Mouse (Mus musculus) embryo, embryonic 10 days (tissue): ENCODE results near the gene Zfp12.
"Not testable (repeated sequence)": the region's sequence is repeated elsewhere in the genome, so short reads cannot be mapped to it uniquely, and the experiment has no call there.

Experiments used
- DNase-seq: peaks from one replicate; pipeline ENCODE4 v3.0.0-alpha.2; 2015; ENCODE audit warnings: low spot score

Gene Zfp12

DNA sequence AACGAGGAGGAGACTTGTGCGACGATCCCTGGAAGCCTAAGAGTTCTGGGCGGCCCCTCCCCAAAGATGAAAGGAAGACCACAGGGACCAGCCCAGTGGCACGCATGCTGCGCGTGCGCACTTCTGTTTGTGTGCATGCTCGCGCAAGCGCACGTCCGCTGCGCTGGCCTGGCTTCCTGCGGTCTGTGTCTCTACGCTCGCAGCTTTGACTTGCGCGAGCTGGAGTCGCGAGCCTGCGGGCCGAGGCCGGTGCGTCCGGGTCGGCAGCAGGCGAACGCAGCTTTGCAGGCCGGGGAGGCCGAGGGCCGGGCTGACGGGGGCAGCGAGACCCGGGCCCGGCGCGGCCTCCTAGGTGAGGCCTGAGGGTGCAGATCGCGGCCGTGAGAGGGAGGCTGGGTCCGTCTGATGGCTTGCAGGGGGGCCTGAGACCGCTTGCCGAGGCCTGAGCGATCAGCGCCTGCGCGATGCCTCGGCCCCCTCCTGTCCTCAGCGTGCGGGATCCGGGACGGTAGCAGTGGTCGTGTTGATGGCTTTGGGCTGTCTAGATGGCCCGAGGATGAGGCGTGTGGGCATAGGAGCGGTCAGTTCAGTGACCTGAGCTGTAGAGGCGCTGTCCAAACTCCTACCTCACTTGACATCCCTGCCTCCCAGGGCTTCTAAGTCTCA lies at the start of gene Zfp12:
TSS of gene Zfp12 (plus strand) at position 136 of the 666 bp plus-strand sequence.
- DNase-seq = peak; percentile 99

DNA sequence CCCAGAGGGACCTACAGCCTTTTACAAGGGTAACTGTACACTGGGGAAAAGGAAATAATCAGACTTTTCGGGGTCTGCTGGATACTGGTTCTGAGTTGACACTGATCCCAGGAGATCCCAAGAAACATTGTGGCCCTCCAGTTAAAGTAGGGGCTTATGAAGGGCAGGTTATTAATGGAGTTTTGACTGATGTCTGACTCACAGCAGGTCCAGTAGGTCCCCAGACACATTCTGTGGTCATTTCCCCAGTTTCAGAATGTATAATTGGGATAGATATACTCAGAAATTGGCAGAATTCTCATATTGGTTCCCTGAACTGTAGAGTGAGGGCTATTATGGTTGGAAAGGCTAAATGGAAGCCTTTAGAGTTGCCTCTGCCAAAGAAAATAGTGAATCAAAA lies 46.9 kb upstream of the Zfp12 start:
- not testable (repeated sequence) for DNase-seq

DNA sequence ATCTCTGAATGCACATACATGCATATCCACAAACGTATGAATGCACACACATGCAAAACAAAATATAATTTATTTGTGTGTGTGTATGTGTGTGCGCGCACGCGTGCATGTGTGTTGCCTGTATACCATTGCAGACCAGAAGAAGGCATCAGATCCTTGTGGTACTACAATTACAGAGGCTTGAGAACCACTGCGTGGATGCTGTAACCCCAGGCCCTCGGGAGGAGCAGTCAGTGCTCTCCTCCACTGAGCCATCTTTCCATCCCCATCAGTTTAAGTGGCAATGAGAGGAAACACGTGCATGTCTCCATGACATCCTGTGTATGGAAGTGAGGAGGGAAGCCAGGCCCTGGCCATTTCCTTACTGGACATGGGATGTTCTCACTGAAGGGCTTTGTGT lies 42.2 kb upstream of the Zfp12 start:
- no peak for DNase-seq

DNA sequence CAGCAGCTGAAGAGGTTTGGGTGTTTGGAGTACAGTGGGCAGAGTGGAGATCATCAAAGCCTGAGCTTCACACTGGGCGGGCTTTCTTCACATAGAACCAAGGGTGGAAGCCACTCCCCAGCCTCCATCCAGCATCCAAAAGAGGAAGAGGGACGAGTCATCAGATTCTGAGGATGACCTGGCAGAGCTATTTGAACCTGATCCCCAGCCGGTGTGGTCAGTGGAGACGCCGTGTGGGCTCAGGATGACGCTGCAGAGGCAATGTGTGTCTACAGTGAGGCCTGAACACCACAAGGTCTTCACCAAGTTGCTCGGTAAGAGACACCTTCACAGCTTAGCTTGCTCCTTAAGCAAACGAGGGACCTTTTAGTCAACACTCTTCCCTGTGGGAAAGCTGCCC lies 40.2 kb upstream of the Zfp12 start:
- DNase-seq = not testable (repeated sequence)

DNA sequence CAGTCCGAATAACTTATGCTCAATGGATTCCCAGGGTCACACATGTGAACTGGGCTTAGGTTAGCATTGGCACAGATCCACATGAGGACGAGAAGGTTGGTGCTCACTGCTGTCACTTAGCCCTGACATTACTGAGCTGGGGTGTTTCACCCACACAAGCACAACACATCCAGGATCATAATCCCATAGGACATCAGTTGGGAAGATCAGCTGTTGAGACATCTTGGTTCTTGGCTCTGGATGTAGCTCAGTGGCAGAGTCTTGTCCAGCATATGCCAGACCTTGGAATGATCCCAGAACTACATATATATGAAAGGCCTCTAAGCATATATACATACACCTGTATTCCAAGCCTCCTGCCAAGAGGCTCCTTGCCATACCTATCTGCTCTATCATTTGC lies 39.8 kb upstream of the Zfp12 start:
- DNase-seq = no peak

DNA sequence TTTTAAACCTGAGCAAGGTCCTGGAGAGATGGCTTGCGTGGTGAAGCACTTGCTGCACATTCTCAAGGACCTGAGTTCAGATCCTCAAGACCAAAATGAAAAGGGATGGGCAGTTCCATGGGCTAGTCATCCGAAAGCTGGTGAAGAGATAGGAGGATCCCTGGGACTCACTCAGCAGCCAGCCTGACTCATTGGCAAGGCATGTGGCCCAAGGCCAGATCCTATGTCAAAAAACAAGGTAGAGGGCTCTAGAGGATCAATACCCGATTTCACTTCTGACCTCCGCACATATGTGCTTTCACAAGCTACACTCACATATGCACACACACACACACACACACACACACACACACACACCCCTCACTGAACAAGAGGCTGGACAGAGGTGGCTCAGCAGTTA lies 38.5 kb upstream of the Zfp12 start:
- no peak for DNase-seq

DNA sequence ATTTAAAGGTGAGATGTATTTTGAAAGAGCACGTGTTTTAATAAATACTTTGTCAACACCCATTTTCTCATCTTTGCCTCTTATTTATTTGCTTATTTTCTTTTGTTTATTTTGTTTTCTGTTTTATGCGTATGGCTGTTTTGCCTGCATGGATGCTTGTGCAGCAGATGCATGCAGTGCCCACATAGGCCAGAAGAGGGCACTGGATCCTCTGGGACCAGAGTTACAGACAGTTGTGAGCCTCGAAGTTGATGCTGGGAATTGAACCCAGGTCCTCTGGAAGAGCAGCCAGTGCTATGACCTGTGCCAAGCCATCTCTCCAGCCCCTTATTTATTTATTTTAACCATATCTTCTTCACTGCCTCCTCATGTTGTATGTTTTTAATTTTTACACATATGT lies 29.9 kb upstream of the Zfp12 start:
- DNase-seq = no peak

DNA sequence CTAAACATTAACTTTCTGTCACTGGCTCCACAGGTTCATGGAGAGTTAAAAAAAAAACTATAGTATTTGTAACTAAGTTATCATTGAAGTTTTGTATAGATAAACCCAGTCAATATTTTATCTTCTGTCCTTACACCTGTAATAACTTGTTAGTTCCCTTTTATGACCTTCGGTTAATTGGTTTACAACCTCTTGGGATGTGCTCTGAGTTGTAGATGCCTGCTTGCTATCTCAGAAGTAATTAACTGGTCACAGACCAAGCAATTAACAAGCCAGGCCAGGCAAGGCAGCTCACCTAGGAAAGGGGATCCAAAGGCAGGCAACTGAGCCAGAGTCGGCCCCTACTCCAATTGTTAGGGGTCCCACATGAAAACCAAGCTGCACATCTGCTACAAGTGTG lies 21.1 kb upstream of the Zfp12 start:
- no peak for DNase-seq

DNA sequence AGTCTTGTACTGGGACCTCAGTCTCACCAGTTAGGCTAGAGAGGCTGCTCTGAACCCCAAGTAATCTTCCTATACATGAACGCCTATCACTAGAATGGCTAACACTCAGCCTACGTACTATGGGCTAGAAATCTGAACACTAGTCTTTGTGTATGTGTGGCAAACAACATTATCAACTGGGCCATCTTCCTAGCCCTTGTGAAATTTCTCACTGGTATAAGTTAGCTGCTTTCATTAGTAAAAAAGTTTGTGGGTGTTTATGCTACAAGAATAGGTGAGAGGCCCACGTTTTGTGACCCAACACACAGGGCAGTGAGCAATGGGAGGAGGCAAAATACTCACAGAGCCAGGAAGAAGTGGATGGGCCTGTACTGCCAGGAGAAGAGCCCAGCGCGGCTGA lies 14.0 kb upstream of the Zfp12 start:
- DNase-seq = no peak

DNA sequence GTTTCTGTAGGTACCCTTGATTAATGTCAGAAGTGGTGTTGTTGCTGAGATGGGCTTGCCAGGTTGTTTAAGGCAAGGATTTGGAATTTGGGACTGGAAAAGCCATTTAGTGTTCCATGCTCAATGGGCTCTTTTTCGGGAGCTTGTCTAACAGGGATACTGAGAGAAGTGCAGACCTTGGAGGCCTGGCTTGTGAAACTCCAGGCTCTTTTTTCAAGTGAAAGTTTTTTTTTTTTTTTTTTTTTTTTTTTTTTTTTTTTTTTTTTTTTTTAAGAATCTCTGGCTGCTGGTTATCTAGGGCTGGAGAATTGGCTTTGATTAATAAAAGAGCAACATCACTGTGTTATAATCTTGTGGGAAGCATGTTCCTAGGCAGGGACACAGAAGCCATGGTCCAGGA lies 12.7 kb upstream of the Zfp12 start:
- DNase-seq = no peak

DNA sequence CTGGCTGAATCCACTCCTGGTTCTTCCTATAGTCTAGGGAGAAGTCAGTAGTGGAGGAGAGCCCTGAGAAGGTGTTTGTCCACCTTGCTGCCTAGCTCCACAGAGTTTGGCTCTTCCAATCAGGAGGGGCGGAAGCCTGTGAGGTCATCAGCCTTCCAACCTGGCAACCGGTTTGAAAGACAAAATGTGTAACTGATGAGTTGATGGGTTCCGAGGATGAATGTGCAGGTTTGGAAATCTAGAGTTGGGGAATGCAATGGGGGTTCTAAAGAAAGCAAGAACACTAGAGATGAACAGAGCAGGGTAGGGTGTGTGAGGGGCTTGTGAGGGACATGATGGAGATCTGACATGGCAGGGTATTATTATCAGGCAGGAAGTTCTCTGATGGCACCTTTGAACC lies 8.2 kb upstream of the Zfp12 start, which contains the start of gene Spdye4a:
TSS of gene Spdye4a (minus strand) at position 101 of the 400 bp plus-strand sequence.
- no peak for DNase-seq

DNA sequence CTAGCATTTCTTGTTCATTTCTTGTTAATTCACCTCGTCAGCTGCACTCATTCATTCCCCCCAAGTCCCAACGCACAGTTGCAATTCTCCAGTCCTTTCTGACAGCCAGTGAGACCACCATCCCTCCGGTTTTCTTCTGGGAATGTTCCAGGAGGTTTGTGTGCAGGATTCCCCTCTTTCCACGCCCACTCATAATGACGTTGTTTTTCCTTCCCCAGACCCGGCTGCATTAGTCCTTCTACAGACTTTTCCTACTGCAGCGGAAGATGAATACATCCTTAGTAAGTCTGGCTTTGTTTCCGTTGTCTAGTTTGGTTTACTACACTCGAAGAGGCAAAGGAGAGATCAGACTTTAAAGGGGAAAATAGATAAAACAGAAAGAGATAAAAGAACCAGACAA lies 1.1 kb downstream of the Zfp12 start:
- DNase-seq = no peak

DNA sequence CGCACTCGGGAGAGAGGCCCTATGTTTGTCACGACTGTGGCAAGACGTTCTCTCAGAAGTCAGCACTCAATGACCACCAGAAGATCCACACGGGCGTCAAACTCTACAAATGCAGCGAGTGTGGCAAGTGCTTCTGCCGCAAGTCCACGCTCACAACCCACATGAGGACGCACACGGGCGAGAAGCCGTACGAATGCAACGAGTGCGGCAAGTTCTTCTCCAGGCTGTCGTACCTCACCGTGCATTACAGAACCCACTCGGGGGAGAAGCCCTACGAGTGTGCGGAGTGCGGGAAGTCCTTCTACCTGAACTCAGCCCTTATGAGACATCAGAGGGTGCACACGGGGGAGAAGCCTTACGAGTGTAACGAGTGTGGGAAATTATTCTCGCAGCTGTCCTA lies 10.0 kb downstream of the Zfp12 start:
- no peak for DNase-seq

DNA sequence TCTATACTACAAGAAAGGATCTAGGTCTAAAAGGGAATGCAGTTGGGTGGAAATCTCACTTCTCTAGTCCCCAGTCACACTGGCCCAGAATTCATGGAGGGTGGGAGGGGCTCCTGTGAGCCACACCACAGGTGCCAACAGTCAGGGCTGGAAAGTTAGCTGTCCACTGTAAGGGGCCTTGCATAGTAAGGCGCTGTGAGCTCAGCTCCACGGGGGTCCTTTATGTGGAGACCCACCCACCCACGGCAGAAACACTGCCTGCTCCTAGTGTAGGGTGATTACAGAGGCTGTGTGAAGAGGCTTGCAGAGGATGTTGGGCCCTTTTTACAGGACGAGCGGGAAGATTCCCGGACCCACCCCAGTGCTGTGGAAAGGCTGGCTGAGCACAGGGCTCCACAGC lies 17.1 kb downstream of the Zfp12 start:
- no peak for DNase-seq

DNA sequence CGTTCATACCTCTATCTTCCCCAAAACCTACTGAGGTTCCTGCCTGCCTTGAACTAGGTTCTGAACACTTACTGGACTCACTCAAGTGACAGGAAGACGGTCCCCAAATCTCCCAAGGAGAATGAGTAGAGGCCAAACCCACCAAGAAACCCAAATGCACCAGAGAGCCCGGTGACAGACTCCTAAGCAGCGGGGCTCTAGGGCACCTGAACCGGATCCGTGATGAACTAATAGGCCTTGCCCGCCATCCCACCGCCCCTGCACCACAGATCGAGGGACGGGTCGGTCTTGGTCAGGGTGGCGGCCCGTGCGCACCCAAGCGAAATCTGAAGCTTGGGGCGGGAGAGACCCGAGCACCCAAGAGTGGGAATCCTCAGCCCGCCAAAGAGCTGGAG lies 17.8 kb downstream of the Zfp12 start:
- no peak for DNase-seq

DNA sequence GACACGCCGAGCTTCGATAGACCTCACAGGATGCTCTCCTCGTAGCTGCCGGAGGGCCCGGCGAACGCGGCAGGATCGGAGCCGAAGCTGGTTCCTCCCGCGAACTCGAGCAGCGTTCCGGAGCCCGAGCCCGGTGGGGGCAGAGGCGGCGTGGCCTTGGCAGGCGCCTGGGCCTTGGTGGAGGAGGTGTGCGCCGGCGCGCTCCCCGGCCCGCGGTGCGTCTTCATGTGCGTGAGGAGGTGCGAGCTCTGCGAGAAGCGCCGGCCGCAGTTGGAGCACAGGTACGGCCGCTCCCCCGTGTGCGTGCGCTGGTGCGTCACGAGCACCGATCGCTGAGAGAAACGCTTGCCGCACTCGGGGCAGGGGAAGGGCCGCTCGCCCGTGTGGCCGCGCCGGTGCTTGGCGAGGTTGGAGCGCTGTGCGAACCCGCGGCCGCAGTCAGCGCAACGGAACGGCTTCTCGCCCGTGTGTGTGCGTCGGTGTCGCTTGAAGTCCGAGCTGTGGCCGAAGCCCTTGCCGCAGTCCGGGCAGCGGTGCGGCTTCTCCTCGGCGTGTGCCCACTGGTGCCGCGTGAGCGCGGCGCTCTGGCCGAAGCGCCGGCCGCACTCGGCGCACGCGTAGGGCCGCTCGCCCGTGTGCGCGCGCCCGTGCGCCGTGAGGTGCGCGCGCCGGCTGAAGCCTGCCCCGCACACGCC lies 18.4 kb downstream of the Zfp12 start:
- DNase-seq = peak; percentile 51

DNA sequence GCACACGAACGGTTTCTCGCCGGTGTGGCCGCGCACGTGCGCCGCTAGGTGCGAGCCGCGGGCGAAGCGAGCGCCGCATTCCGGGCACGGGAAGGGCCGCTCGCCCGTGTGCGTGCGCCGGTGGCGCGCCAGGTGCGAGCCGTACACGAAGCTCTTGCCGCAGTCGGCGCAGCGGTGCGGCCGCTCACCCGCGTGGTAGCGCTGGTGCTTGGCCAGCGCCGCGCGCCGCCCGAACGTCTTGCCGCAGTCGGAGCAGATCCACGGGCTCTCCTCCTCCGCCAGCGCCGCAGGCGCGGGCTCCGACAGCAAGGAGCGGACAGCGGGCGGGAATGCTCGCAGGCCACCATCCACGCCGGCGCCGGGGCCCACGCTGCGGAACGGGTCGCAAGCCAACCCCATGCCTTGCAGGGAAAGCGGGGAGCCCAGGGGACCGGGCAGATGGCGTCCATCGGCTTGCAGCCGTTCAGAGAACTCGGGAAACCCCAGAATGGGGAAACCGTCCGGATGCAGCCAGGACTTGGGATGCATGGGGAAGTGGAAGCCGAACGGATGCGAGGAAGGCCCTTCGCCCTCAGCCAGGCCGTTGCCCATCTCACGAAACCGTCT lies 19.0 kb downstream of the Zfp12 start:
- DNase-seq = peak; percentile 16

DNA sequence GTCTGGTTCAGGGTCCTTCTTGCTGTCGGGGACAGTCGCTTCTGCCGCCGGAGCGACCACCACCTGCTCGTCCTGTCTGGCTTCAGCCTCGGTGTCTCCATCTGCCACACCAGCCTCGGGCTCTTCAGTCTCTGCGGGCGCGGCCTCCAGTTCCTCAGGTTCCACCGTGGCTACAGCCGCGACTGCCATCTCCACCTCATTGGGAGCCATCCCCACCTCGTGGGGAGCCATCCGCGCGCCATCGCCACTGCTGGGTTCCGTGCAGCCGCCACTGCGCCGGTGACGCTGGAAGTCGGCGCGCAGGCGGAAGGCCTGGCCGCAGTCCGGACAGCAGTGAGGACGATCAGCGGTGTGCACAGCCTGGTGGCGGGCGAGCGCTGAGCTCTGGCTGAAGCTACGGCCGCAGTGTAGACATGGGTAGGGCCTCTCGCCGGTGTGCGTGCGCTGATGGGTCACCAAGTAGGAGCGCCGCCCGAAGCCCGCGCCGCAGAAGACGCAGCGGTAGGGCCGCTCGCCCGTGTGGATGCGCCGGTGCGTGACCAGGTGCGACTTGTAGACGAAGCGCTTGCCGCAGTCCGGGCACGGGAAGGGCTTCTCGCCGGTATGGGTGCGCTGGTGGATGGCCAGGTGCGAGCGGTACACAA lies 19.6 kb downstream of the Zfp12 start:
- peak; percentile 48 for DNase-seq

DNA sequence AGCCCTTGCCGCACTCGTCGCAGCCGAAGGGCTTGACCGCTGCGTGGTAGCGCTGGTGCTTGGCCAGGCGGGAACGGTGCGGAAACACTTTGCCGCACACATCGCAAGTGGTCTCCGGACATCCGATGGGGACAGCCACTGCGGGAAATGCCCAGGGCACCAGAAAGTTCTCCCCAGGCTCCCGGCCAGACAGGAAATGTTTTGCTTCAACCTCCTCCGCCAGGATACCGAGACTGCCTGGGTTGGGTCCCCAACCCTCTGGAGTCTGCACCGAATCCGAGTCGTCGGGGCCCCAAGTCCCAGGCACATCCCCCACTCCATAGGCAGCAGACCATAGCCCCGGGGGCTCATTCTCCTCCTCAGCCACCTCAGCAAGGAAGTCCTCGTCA lies 20.2 kb downstream of the Zfp12 start:
- DNase-seq = no peak

DNA sequence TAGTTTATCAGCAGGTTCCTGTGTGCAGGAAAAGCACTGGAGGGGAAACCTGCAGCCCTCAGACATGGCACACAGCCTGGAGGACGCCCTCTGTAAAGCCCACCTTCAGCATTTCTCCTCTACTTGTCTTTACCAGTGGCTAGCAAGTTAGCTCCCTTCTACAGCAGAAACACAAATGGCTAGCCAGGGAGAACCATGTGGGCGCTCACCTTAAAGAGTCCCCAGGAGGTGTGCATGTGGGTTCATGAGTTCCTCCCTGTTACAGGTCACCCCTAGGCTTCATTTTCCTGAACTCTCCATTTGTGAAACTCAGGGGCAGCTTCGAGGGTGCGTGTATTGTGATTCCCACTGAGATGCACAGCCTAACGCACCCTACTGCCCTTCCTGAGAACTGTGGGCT lies 20.8 kb downstream of the Zfp12 start:
- no peak for DNase-seq

DNA sequence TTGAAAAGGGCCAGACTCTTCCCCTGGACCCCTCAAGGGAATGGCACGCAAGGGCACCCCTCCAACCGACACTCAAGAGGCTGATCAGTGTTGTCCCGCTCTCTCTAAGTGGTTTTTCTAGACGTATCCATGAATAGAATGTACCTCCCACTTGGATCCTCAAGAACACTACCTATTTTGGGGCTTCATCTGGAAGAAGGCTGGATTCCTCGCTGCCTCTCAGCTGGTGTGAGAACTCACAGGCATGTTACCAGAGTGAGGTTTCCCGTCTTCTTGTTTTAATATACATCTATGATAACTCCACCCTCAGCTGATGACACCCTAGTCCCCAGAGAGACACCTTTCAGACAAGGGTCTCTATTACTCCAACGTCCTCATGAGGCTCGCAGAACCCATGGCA lies 26.7 kb downstream of the Zfp12 start:
- no peak for DNase-seq

DNA sequence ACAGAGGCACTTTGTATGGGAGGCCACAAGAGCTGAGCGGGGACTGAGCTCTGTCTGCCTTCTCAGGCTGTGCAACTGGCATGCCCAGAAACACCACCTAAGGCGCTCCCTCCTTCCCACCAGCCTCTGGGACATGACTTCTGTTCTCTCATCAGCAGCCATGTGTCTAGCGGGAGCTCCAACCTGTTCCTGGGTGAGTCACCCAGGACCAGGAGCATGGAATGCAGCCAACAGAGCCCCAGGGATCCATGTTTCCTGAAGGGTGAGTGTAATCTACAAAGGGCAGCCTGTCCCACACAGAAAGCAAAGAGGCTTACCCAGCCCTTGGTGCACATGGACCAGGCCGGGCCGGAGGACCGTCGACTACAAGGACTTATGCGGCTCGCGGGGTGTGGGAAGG lies 29.7 kb downstream of the Zfp12 start:
- DNase-seq = no peak

DNA sequence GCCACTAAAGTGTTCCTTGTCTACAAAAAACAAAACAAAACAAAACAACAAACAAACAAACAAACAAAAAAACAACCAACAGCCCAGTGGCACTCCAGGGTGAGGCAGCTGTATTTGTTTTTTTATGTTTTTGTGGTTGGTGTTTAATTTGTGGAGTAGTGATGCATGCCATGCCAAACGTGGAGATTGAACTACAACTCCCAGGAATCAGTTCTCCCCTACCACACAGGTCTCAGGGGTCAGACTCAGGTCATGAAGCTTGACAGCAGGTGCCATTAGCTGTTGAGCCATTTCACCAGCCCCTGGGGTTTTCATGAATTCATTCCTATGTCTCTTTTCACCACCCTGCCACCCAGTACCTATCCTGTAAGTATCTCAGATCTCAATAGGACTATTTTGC lies 30.4 kb downstream of the Zfp12 start:
- DNase-seq = no peak
